Mouse (Mus musculus): ENCODE data around the gene Hdhd3. TPM values are rescaled to one million over a fixed set of nuclear protein-coding genes. Genes with fewer than 3 reads are reported as not detected.
A peak's percentile ranks its signal among the peaks of the same experiment; 100 is the strongest.

Gene Hdhd3
- polyA plus RNA-seq, 1 experiment from 2014 or later = 32.1 TPM

GRCm38 (mm10) chr4:62516079-62516478 is 12.8 kb upstream of the Hdhd3 start:
- Histone ChIP-seq H3K36me3 (ENCODE audit: control insufficient read depth, insufficient read depth, low read length) (peaks cover 12% of the 10 kb centered on the region), H3K4me3 (replicated peaks; ENCODE audit: low read length) (peak overlapping the region; percentile 18), H3K9ac (ENCODE audit: low read length) (peak overlapping the region; percentile 56), H3K4me2 (ENCODE audit: low read depth, low read length) (peak overlapping the region; percentile 81), H3K27me3 (ENCODE audit: control insufficient read depth, insufficient read depth, low read length) (no peaks in the 10 kb centered on the region), H3K4me1 (ENCODE audit: control insufficient read depth, insufficient read depth, low read length) (peaks cover 42% of the 10 kb centered on the region), H3K27ac (ENCODE audit: low read length) (peak overlapping the region; percentile 52), H3K9me3 (replicated peaks; ENCODE audit: control insufficient read depth, low read length) (no peaks in the 10 kb centered on the region)
- 49% methylated on average over 2 of the region's 2 CpGs for WGBS
- no peak for ATAC-seq (ENCODE audit: insufficient read depth, low FRiP score)

- Histone ChIP-seq H3K4me2 (ENCODE audit: low read depth, low read length) (peak overlapping the region; percentile 81), H3K4me1 (ENCODE audit: control insufficient read depth, insufficient read depth, low read length) (peaks cover 42% of the 10 kb centered on the region), H3K36me3 (ENCODE audit: control insufficient read depth, insufficient read depth, low read length) (peaks cover 14% of the 10 kb centered on the region), H3K27me3 (ENCODE audit: control insufficient read depth, insufficient read depth, low read length) (no peaks in the 10 kb centered on the region), H3K9me3 (replicated peaks; ENCODE audit: control insufficient read depth, low read length) (no peaks in the 10 kb centered on the region), H3K27ac (ENCODE audit: low read length) (peak overlapping the region; percentile 52), H3K4me3 (replicated peaks; ENCODE audit: low read length) (peak overlapping the region; percentile 18), H3K9ac (ENCODE audit: low read length) (peak overlapping the region; percentile 56)
- WGBS = 60% methylated on average over 3 of the region's 3 CpGs
- ATAC-seq (ENCODE audit: insufficient read depth, low FRiP score) = no peak
These were observed 12.2 kb upstream of the Hdhd3 start for GRCm38 (mm10) chr4:62515490-62515889.

- 81% methylated on average over 7 of the region's 7 CpGs for WGBS
- Histone ChIP-seq H3K4me2 (ENCODE audit: low read depth, low read length) (peak overlapping the region; percentile 81), H3K9ac (ENCODE audit: low read length) (peak overlapping the region; percentile 33; the same call in 1 of the 2 replicates), H3K4me3 (replicated peaks; ENCODE audit: low read length) (no peak overlapping the region), H3K36me3 (ENCODE audit: control insufficient read depth, insufficient read depth, low read length) (peaks cover 14% of the 10 kb centered on the region), H3K4me1 (ENCODE audit: control insufficient read depth, insufficient read depth, low read length) (peaks cover 42% of the 10 kb centered on the region), H3K27me3 (ENCODE audit: control insufficient read depth, insufficient read depth, low read length) (no peaks in the 10 kb centered on the region), H3K27ac (ENCODE audit: low read length) (peak overlapping the region; percentile 52), H3K9me3 (replicated peaks; ENCODE audit: control insufficient read depth, low read length) (no peaks in the 10 kb centered on the region)
- ATAC-seq (ENCODE audit: insufficient read depth, low FRiP score) = no peak
These were observed 11.7 kb upstream of the Hdhd3 start for GRCm38 (mm10) chr4:62514995-62515394.

- Histone ChIP-seq H3K27ac (ENCODE audit: low read length) (no peak overlapping the region), H3K9me3 (replicated peaks; ENCODE audit: control insufficient read depth, low read length) (no peaks in the 10 kb centered on the region), H3K4me2 (ENCODE audit: low read depth, low read length) (no peak overlapping the region), H3K27me3 (ENCODE audit: control insufficient read depth, insufficient read depth, low read length) (no peaks in the 10 kb centered on the region), H3K4me3 (replicated peaks; ENCODE audit: low read length) (no peak overlapping the region), H3K36me3 (ENCODE audit: control insufficient read depth, insufficient read depth, low read length) (peaks cover 19% of the 10 kb centered on the region), H3K4me1 (ENCODE audit: control insufficient read depth, insufficient read depth, low read length) (peaks cover 40% of the 10 kb centered on the region), H3K9ac (ENCODE audit: low read length) (no peak overlapping the region)
- ATAC-seq (ENCODE audit: insufficient read depth, low FRiP score) = no peak
- WGBS = 55% methylated on average over 11 of the region's 11 CpGs
These were observed 10.8 kb upstream of the Hdhd3 start for GRCm38 (mm10) chr4:62513998-62514506.

GRCm38 (mm10) chr4:62509946-62510345 is 6.7 kb upstream of the Hdhd3 start:
- Histone ChIP-seq H3K9ac (ENCODE audit: low read length) (no peak overlapping the region), H3K4me2 (ENCODE audit: low read depth, low read length) (no peak overlapping the region), H3K9me3 (replicated peaks; ENCODE audit: control insufficient read depth, low read length) (no peaks in the 10 kb centered on the region), H3K4me3 (replicated peaks; ENCODE audit: low read length) (no peak overlapping the region), H3K27me3 (ENCODE audit: control insufficient read depth, insufficient read depth, low read length) (no peaks in the 10 kb centered on the region), H3K27ac (ENCODE audit: low read length) (no peak overlapping the region), H3K4me1 (ENCODE audit: control insufficient read depth, insufficient read depth, low read length) (0 out of 2 replicates have a peak, but pooled peaks cover under 1% of the 10 kb centered on the region), H3K36me3 (ENCODE audit: control insufficient read depth, insufficient read depth, low read length) (peaks cover 22% of the 10 kb centered on the region)
- 86% methylated on average over 11 of the region's 11 CpGs for WGBS
- no peak for ATAC-seq (ENCODE audit: insufficient read depth, low FRiP score)

- 89% methylated on average over 5 of the region's 5 CpGs for WGBS
- Histone ChIP-seq H3K4me1 (ENCODE audit: control insufficient read depth, insufficient read depth, low read length) (no peaks in the 10 kb centered on the region), H3K27me3 (ENCODE audit: control insufficient read depth, insufficient read depth, low read length) (no peaks in the 10 kb centered on the region), H3K4me3 (replicated peaks; ENCODE audit: low read length) (no peak overlapping the region), H3K9ac (ENCODE audit: low read length) (no peak overlapping the region), H3K4me2 (ENCODE audit: low read depth, low read length) (no peak overlapping the region), H3K27ac (ENCODE audit: low read length) (no peak overlapping the region), H3K9me3 (replicated peaks; ENCODE audit: control insufficient read depth, low read length) (no peaks in the 10 kb centered on the region), H3K36me3 (ENCODE audit: control insufficient read depth, insufficient read depth, low read length) (peaks cover 22% of the 10 kb centered on the region)
- ATAC-seq (ENCODE audit: insufficient read depth, low FRiP score) = no peak
These were observed 5.6 kb upstream of the Hdhd3 start for GRCm38 (mm10) chr4:62508839-62509238.

- no peak overlapping the region for H3K4me2 ChIP-seq (ENCODE audit: low read depth, low read length)
- no peaks in the 10 kb centered on the region for H3K27me3 ChIP-seq (ENCODE audit: control insufficient read depth, insufficient read depth, low read length)
- 55% methylated on average over 2 of the region's 2 CpGs for WGBS
- no peak overlapping the region for H3K9ac ChIP-seq (ENCODE audit: low read length)
- H3K27ac ChIP-seq (ENCODE audit: low read length) = no peak overlapping the region; the same call in 1 of the 2 replicates
- 0 out of 2 replicates have a peak, but pooled peaks cover 5% of the 10 kb centered on the region for H3K4me1 ChIP-seq (ENCODE audit: control insufficient read depth, insufficient read depth, low read length)
- H3K4me3 ChIP-seq (replicated peaks; ENCODE audit: low read length) = no peak overlapping the region
- peaks cover 13% of the 10 kb centered on the region; the same call in 1 of the 2 replicates for H3K36me3 ChIP-seq (ENCODE audit: control insufficient read depth, insufficient read depth, low read length)
- H3K9me3 ChIP-seq (replicated peaks; ENCODE audit: control insufficient read depth, low read length) = no peaks in the 10 kb centered on the region
- ATAC-seq (ENCODE audit: insufficient read depth, low FRiP score) = no peak
These were observed 3.5 kb upstream of the Hdhd3 start for GRCm38 (mm10) chr4:62506798-62507197.

GRCm38 (mm10) chr4:62505991-62506390 is 2.7 kb upstream of the Hdhd3 start:
- no peak overlapping the region for H3K4me3 ChIP-seq (replicated peaks; ENCODE audit: low read length)
- no peak overlapping the region for H3K27ac ChIP-seq (ENCODE audit: low read length)
- peaks cover 6% of the 10 kb centered on the region; the same call in 1 of the 2 replicates for H3K4me1 ChIP-seq (ENCODE audit: control insufficient read depth, insufficient read depth, low read length)
- H3K9ac ChIP-seq (ENCODE audit: low read length) = no peak overlapping the region
- H3K27me3 ChIP-seq (ENCODE audit: control insufficient read depth, insufficient read depth, low read length) = no peaks in the 10 kb centered on the region
- H3K36me3 ChIP-seq (ENCODE audit: control insufficient read depth, insufficient read depth, low read length) = peaks cover 9% of the 10 kb centered on the region; the same call in 1 of the 2 replicates
- no peak overlapping the region for H3K4me2 ChIP-seq (ENCODE audit: low read depth, low read length)
- no peak for ATAC-seq (ENCODE audit: insufficient read depth, low FRiP score)
- no peaks in the 10 kb centered on the region for H3K9me3 ChIP-seq (replicated peaks; ENCODE audit: control insufficient read depth, low read length)
- whole genome bisulfite sequencing = 82% methylated on average over 3 of the region's 3 CpGs

- peaks cover 14% of the 10 kb centered on the region; the same call in 1 of the 2 replicates for H3K36me3 ChIP-seq (ENCODE audit: control insufficient read depth, insufficient read depth, low read length)
- no peak for ATAC-seq (ENCODE audit: insufficient read depth, low FRiP score)
- peak overlapping the region; percentile 92 for H3K27ac ChIP-seq (ENCODE audit: low read length)
- H3K9me3 ChIP-seq (replicated peaks; ENCODE audit: control insufficient read depth, low read length) = no peaks in the 10 kb centered on the region
- 47% methylated on average over 7 of the region's 7 CpGs for WGBS
- no peak overlapping the region for H3K4me3 ChIP-seq (replicated peaks; ENCODE audit: low read length)
- H3K4me2 ChIP-seq (ENCODE audit: low read depth, low read length) = peak overlapping the region; percentile 76
- H3K4me1 ChIP-seq (ENCODE audit: control insufficient read depth, insufficient read depth, low read length) = peaks cover 10% of the 10 kb centered on the region; the same call in 1 of the 2 replicates
- H3K27me3 ChIP-seq (ENCODE audit: control insufficient read depth, insufficient read depth, low read length) = no peaks in the 10 kb centered on the region
- H3K9ac ChIP-seq (ENCODE audit: low read length) = no peak overlapping the region
These were observed 298 bp downstream of the Hdhd3 start for GRCm38 (mm10) chr4:62502969-62503368.
